Mouse (Mus musculus) forebrain, embryonic 10.5 days (tissue): Measurements from ENCODE around the gene Tmem8b. TPM values are rescaled to one million over a fixed set of nuclear protein-coding genes. Genes with fewer than 3 reads are reported as not detected.

Experiments used
- DNase-seq: peaks from one replicate; pipeline ENCODE4 v3.0.0-alpha.2; 2017; ENCODE audit warnings: low spot score; ENCODE audit errors: extremely low spot score
- H3K27ac ChIP-seq: fragments of 300-500 bp; sonication (generic); 2 replicates; pipeline ENCODE4 v1.5.1; 2016; ENCODE audit warnings: mild to moderate bottlenecking
- H3K27me3 ChIP-seq: fragments of 300-500 bp; sonication (generic); 2 replicates; pipeline ENCODE4 v1.6.1; 2016; ENCODE audit warnings: mild to moderate bottlenecking; ENCODE audit not compliant: poor library complexity, severe bottlenecking
- H3K36me3 ChIP-seq: fragments of 300-500 bp; sonication (generic); replicated peaks from 2 replicates; pipeline ENCODE4 v1.6.1; 2016; ENCODE audit warnings: mild to moderate bottlenecking, moderate library complexity
- H3K4me1 ChIP-seq: fragments of 300-500 bp; sonication (generic); 2 replicates; pipeline ENCODE4 v1.6.1; 2016
- H3K4me3 ChIP-seq: fragments of 300-500 bp; sonication (generic); 2 replicates; pipeline ENCODE4 v1.5.1; 2016; ENCODE audit warnings: mild to moderate bottlenecking, moderate library complexity
- H3K9me3 ChIP-seq: fragments of 300-500 bp; sonication (generic); 2 replicates; pipeline ENCODE4 v1.6.1; 2016; ENCODE audit warnings: mild to moderate bottlenecking, moderate library complexity
- WGBS: fragments of 180-500 bp; shearing (Covaris S2); methylation state at CpG from one replicate; pipeline ENCODE4 v1.1.7; 2016; 5-methylcytosine and 5-hydroxymethylcytosine counted together
- microRNA-seq: library from miRNA; unstranded; fragments of <30 nt; microRNA quantifications from one replicate; pipeline ENCODE4, GENCODE M21; 2017
- polyA plus RNA-seq: library from polyadenylated mRNA; unstranded; fragments of >200 nt; fragmentation: Nextera tagmentation; extraction: Ambion mirVana; gene quantifications from 2 replicates; pipeline ENCODE4 v1.2.1, GENCODE M21; 2016

The Tmem8b gene
- polyA plus RNA-seq, 1 experiment from 2014 or later, result 4.2 TPM

DNA sequence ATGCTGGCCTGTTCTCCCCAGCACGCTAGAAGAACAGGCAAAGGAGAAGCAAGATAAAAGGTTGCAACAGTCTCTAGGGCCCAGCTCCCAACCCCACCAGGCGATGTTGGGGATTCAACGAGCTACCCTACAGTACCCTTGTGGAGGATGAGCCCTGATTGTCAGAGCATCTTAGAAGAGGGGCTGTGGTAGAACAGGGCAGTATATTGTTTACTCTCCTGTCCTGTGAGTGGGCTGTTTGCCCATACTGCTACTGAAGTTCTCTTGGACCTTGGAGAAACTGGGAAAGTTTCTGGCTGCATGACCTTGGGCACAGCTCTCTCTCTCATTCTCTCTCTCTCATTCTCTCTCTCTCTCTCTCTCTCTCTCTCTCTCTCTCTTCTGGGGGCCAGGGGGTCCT, 60.4 kb downstream of the Tmem8b start:
- no peaks in the 10 kb centered on the region for H3K36me3 ChIP-seq
- no peak overlapping the region for H3K27ac ChIP-seq
- DNase-seq, result no peak
- 79% methylated on average over 3 of the region's 3 CpGs for WGBS
- H3K4me3 ChIP-seq, result no peak overlapping the region
- H3K4me1 ChIP-seq, result peaks cover 12% of the 10 kb centered on the region
- H3K27me3 ChIP-seq, result no peaks in the 10 kb centered on the region
- H3K9me3 ChIP-seq, result no peaks in the 10 kb centered on the region

DNA sequence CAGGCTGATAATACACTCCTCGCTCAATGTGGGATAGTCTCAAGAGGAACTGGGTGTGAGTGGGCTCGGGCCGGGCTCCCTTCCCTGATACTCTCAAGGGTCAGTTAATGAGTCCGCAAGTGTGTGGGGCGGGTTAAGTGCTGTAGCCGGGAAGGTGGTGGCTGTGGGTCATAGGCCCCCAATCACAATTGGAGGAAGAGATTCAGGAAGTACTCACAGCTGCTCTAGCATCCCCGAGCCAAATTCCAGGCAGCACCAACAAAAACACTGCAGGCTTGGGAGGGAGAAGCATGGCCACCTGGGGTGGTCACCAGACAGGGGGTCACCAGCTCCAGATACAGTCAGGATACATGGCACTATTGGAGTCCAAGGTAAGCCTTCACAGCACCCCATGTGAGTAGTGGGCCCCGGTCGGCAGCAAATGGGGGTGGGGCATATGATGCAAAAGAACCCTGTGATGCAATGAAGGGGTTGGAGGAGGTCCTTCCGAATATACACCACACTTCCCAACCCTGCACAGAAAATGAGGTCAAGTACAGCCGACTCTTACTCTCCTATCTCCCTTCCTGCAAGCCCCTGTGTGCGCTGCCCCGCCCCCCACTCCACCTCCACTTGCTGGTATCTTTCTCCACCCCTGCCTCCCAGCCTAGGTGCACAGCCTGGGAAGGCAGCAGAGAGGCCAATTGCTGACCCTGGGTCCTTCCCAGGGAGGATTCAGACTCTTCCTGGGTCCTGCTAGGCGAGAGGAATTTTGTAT, 61.2 kb downstream of the Tmem8b start, which contains the start of gene Spaar:
Gene Spaar, plus strand, starts transcription at position 241 of the 757 bp plus-strand sequence.
- Histone ChIP-seq H3K4me3 (no peak within 1 kb of the TSS), H3K27ac (no peak within 1 kb of the TSS), H3K4me1 (peaks cover 12% of the 10 kb centered on the region), H3K9me3 (no peaks in the 10 kb centered on the region), H3K27me3 (no peaks in the 10 kb centered on the region), H3K36me3 (no peaks in the 10 kb centered on the region)
- 72% methylated on average over 14 of the region's 14 CpGs for WGBS
- no peak for DNase-seq

DNA sequence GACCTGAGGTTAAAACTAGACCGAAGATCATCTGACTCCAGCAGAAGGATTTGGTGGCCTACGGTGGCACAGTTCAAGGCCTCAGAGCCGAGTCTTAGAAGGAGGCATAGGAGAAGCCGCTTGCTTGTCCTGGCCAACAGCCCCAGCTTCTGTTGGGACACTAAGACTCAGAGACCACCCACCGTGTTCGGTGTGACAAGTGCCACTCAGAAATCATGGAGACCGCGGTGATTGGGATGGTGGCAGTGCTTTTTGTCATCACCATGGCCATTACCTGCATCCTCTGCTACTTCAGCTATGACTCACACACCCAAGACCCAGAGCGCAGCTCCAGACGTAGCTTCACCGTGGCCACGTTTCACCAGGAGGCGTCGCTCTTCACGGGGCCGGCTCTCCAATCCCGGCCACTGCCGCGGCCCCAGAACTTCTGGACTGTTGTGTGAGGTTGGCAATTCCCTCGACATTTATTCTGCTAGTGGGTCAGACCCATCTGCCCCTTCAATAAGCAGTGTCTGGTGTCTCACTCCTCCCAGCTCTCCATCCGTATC, 62.1 kb downstream of the Tmem8b start:
- Histone ChIP-seq H3K4me1 (peaks cover 16% of the 10 kb centered on the region), H3K9me3 (no peaks in the 10 kb centered on the region), H3K36me3 (no peaks in the 10 kb centered on the region), H3K4me3 (no peak overlapping the region), H3K27me3 (no peaks in the 10 kb centered on the region), H3K27ac (no peak overlapping the region)
- no peak for DNase-seq
- WGBS, result 74% methylated on average over 21 of the region's 21 CpGs

DNA sequence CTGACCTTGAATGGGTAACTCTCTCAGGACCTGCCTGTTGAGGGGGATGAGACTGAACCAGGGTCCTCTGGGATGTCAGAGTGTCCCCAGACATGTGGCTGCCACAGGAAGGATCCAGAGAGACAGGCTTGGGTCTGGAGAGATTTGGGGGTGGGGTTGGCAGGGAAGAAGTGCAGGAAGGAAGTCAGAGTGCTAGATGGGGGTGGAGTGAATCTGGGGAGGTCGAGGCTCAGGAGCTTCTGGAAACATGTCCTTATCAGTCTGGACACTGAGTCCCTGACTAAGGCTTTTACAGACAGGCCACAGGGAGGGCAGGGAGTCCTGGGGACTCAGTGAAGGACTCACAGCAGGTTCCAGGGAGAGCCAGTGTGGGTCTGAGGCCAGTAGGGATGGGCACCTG, 63.4 kb downstream of the Tmem8b start:
- WGBS, result 29% methylated on average over 1 of the region's 1 CpGs

DNA sequence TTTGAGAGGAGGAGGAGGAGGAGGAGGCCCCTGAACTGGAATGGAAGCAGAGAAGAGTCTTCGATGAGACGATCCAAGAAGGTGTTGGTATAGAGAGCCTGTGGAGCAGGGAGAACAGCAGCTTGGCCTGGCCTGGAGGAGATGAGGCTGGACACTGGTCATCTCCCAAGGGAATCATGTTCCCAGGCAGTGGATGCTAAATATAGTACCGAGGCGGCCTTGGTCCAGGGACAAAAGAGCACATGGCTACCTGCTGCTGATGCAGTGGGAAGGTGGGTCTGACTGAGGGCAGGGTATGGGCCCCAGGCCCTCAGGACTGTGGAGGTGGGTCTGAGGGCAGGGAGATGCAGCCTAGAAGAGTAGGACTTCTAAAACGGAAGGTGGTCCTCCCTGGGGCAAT, 64.4 kb downstream of the Tmem8b start:
- WGBS, result 85% methylated on average over 5 of the region's 5 CpGs
- no peak overlapping the region for H3K4me3 ChIP-seq
- DNase-seq, result no peak

More for the DNA sequence above, 63.4 kb downstream of the Tmem8b start:
- H3K9me3 ChIP-seq, result no peaks in the 10 kb centered on the region
- H3K4me3 ChIP-seq, result no peak overlapping the region
- no peak overlapping the region for H3K27ac ChIP-seq
- no peak for DNase-seq
- H3K27me3 ChIP-seq, result no peaks in the 10 kb centered on the region
- no peaks in the 10 kb centered on the region for H3K36me3 ChIP-seq
- H3K4me1 ChIP-seq, result peaks cover 19% of the 10 kb centered on the region

DNA sequence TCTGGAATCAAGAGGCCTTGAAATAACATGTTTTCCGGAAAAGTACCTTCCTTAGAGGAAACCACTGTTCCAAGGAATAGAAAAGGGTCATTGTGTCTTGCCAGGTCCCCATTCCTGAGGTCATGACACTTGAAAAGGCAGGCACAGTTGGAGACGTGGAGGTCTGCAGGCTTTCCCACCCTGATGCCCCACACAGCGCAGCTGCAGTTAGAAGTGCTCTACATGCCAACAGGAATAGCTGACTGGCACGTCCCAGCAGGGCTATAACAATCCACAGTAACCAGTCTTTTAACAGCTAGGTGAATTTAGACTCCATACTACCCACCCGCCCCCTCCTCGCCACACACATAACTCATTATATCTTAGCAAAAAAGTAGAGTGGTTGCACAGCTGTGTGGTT, 68.4 kb downstream of the Tmem8b start:
- peaks cover 16% of the 10 kb centered on the region for H3K4me1 ChIP-seq
- WGBS, result 66% methylated on average over 6 of the region's 6 CpGs

More for the DNA sequence above, 64.4 kb downstream of the Tmem8b start:
- Histone ChIP-seq H3K4me1 (peaks cover 21% of the 10 kb centered on the region), H3K27me3 (no peaks in the 10 kb centered on the region), H3K27ac (no peak overlapping the region), H3K36me3 (no peaks in the 10 kb centered on the region), H3K9me3 (no peaks in the 10 kb centered on the region)

DNA sequence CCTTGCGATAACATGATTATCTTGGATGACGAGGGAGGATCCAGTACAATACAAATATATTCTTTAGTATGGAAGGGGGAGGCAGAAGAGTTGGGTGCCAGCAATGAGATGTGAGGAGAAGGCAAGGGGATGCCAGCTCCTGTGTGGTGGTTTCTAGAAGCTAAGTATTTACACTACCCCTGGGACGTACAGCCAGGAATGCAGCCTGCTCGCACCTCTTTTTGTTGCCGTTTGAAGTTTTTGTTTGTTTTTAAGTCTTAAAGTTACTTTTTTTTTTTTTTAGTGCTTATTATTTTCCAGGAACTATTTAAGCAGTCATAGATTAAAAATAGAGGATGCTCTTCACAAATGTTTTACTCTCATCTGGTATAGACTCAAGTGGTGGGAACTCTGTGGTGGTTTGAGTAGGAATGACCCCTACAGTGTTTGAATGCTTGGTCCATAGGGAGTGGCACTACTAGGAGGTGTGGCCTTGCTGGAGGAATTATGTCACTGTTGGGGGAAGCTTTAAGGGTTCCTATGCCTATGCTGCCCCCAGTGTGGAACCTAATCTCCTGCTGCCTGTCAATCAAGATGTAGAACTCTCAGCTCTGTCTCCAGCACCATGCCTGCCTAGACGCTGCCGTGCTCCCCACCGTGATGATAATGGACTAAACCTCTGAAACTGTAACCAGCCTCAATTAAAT, 70.4 kb downstream of the Tmem8b start:
- Histone ChIP-seq H3K27me3 (no peaks in the 10 kb centered on the region), H3K36me3 (no peaks in the 10 kb centered on the region), H3K4me3 (no peak overlapping the region), H3K9me3 (no peaks in the 10 kb centered on the region), H3K4me1 (peaks cover 19% of the 10 kb centered on the region), H3K27ac (no peak overlapping the region)
- WGBS, result 83% methylated on average over 8 of the region's 8 CpGs
- DNase-seq, result no peak

More for the DNA sequence above, 68.4 kb downstream of the Tmem8b start:
- Histone ChIP-seq H3K9me3 (no peaks in the 10 kb centered on the region), H3K36me3 (no peaks in the 10 kb centered on the region), H3K27ac (no peak overlapping the region), H3K4me3 (no peak overlapping the region), H3K27me3 (no peaks in the 10 kb centered on the region)
- no peak for DNase-seq

DNA sequence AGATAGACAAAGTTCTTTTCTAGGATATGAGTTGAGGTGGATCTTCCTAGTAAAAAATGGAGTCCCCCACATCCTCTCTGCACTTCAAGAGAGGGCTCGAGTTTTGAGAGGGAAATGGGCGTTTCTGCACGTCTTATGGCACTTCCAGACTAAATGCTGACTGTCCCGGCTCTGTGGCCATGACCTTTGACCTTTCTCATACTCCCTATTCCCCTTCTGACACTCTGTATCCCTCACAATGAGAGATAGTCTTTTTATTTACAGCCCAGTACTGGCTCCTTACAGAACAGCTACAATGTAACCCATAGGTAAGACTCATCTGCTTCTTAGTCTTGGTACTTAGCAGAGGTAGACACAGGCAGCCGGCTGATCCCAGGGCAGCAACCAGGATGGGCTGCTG, 72.8 kb downstream of the Tmem8b start:
- H3K36me3 ChIP-seq, result no peaks in the 10 kb centered on the region
- H3K4me3 ChIP-seq, result no peak overlapping the region
- H3K4me1 ChIP-seq, result peaks cover 15% of the 10 kb centered on the region
- H3K9me3 ChIP-seq, result no peaks in the 10 kb centered on the region
- WGBS, result 72% methylated on average over 5 of the region's 5 CpGs
- no peaks in the 10 kb centered on the region for H3K27me3 ChIP-seq
- no peak for DNase-seq
- H3K27ac ChIP-seq, result no peak overlapping the region

Small RNA genes lying within 50 kb of the gene (microRNA-seq; reads per million reads assigned to microRNA genes)
- gene Gm25262, result not detected

Other genes starting within 250 kb of the Tmem8b start
- gene Fam166b, start 239.8 kb upstream of the Tmem8b start, polyA plus RNA-seq, result 0.10 and 0.17 TPM in 2 replicates
- gene Tesk1, start 227.0 kb upstream of the Tmem8b start, polyA plus RNA-seq, result 3.2 and 3.5 TPM in 2 replicates
- 2.3 and 2.4 TPM in 2 replicates for gene Cd72, start 214.3 kb upstream of the Tmem8b start, polyA plus RNA-seq
- gene Sit1, start 185.2 kb upstream of the Tmem8b start, polyA plus RNA-seq, result not detected in 2 replicates
- gene Ccdc107, start 176.1 kb upstream of the Tmem8b start, polyA plus RNA-seq, result 42.2 and 43.9 TPM in 2 replicates
- 54.6 and 56.7 TPM in 2 replicates for gene Arhgef39, start 169.3 kb upstream of the Tmem8b start, polyA plus RNA-seq
- 0.60 and 1.1 TPM in 2 replicates for gene Car9, start 162.0 kb upstream of the Tmem8b start, polyA plus RNA-seq
- 40.0 and 42.6 TPM in 2 replicates for gene Tpm2, start 145.2 kb upstream of the Tmem8b start, polyA plus RNA-seq
- gene Creb3, start 106.6 kb upstream of the Tmem8b start, polyA plus RNA-seq, result 32.5 and 34.4 TPM in 2 replicates
- gene Tln1, start 106.3 kb upstream of the Tmem8b start, polyA plus RNA-seq, result 42.5 and 43.0 TPM in 2 replicates
- gene Rgp1, start 90.3 kb upstream of the Tmem8b start, polyA plus RNA-seq, result 15.3 and 24.2 TPM in 2 replicates
- gene Gba2, start 90.1 kb upstream of the Tmem8b start, polyA plus RNA-seq, result 24.3 and 26.4 TPM in 2 replicates
- 0.97 TPM in 1 of 2 replicates, not detected in the other for gene Msmp, start 84.5 kb upstream of the Tmem8b start, polyA plus RNA-seq
- 5.4 and 6.2 TPM in 2 replicates for gene Npr2, start 37.0 kb upstream of the Tmem8b start, polyA plus RNA-seq
- 1.9 and 2.9 TPM in 2 replicates for gene Spag8, start 15.4 kb upstream of the Tmem8b start, polyA plus RNA-seq
- gene Hint2, start 12.5 kb upstream of the Tmem8b start, polyA plus RNA-seq, result 66.0 and 69.7 TPM in 2 replicates
- gene Fam221b, start 174 bp downstream of the Tmem8b start, polyA plus RNA-seq, result 1.6 and 1.7 TPM in 2 replicates
- gene Olfr70, start 31.8 kb downstream of the Tmem8b start, polyA plus RNA-seq, result not detected in 2 replicates
- not detected in 2 replicates for gene Olfr71, start 41.3 kb downstream of the Tmem8b start, polyA plus RNA-seq
- 0.16 and 0.31 TPM in 2 replicates for gene Hrct1, start 58.2 kb downstream of the Tmem8b start, polyA plus RNA-seq
- 0.07 TPM in 1 of 2 replicates, not detected in the other for gene Spaar, start 61.1 kb downstream of the Tmem8b start, polyA plus RNA-seq
- gene Olfr159, start 102.0 kb downstream of the Tmem8b start, polyA plus RNA-seq, result not detected in 2 replicates
- not detected in 2 replicates for gene Olfr156, start 154.9 kb downstream of the Tmem8b start, polyA plus RNA-seq
- not detected in 2 replicates for gene Olfr157, start 171.2 kb downstream of the Tmem8b start, polyA plus RNA-seq
- gene Olfr155, start 182.6 kb downstream of the Tmem8b start, polyA plus RNA-seq, result not detected in 2 replicates
- 9.4 and 11.2 TPM in 2 replicates for gene Reck, start 206.6 kb downstream of the Tmem8b start, polyA plus RNA-seq